16 mouse cellular contexts compared by ENCODE assay signal in genomic region chr3:65365184-65365583, GRCm38 (mm10). TPM values are rescaled to one million over a fixed set of nuclear protein-coding genes. Genes with fewer than 3 reads are reported as not detected.
DNase-seq lines count a peak whose midpoint lies in the region; ATAC-seq lines count a peak whose summit lies in the region.
"Had no signal": no experiment of that assay in that cellular context is flagged by ENCODE, and none has a peak within 500 bp of the region (broad histone marks: within the 10 kb centered on the region; RNA-seq: fewer than 3 reads in every experiment).

No protein-coding gene starts in this region.

- H3K4me1 ChIP-seq in heart, embryonic 10.5 days, result peaks cover 20% of the 10 kb centered on the region
- H3K4me1 ChIP-seq in heart, embryonic 12.5 days (replicated peaks), result peaks cover 16% of the 10 kb centered on the region
- no peaks in the 10 kb centered on the region for H3K4me1 ChIP-seq in forebrain, embryonic 10.5 days
- H3K4me1 ChIP-seq: limb, embryonic 13.5 days had no signal

- no peak overlapping the region for H3K9ac ChIP-seq in heart, embryonic 12.5 days
- H3K9ac ChIP-seq: forebrain, postnatal 0 days; limb, embryonic 13.5 days; lung, embryonic 14.5 days had no signal

- peaks cover 6% of the 10 kb centered on the region; the same call in 1 of the 2 replicates for H3K36me3 ChIP-seq in heart, embryonic 10.5 days
- H3K36me3 ChIP-seq in heart, embryonic 12.5 days, result peaks cover 15% of the 10 kb centered on the region
- H3K36me3 ChIP-seq in forebrain, embryonic 10.5 days (replicated peaks), result peaks cover 30% of the 10 kb centered on the region

- ATAC-seq in heart, embryonic 12.5 days (ENCODE audit: insufficient number of reproducible peaks, low FRiP score), result no peak
- ATAC-seq: forebrain, postnatal 0 days had no signal

- no peak overlapping the region for H3K4me2 ChIP-seq in heart, embryonic 12.5 days
- H3K4me2 ChIP-seq: limb, embryonic 13.5 days; lung, embryonic 14.5 days had no signal

- intact Hi-C loops in gastrocnemius, postnatal 14 days (cut with DNase I; ENCODE audit: low total_unique reads), result no loop called here
- intact Hi-C loops in left cerebral cortex, postnatal 36 days (cut with DNase I), result no loop called here

- WGBS in heart, embryonic 10.5 days, result 66% methylated on average over 6 of the region's 6 CpGs
- WGBS in heart, embryonic 12.5 days, result 66% methylated on average over 6 of the region's 6 CpGs
- 82% methylated on average over 6 of the region's 6 CpGs for WGBS in forebrain, embryonic 10.5 days

- no peaks in the 10 kb centered on the region for H3K27me3 ChIP-seq in heart, embryonic 10.5 days (ENCODE audit: insufficient read depth, poor library complexity, severe bottlenecking)
- no peaks in the 10 kb centered on the region for H3K27me3 ChIP-seq in heart, embryonic 12.5 days (replicated peaks)
- H3K27me3 ChIP-seq in forebrain, embryonic 10.5 days (ENCODE audit: poor library complexity, severe bottlenecking), result no peaks in the 10 kb centered on the region
- H3K27me3 ChIP-seq: CH12.LX; limb, embryonic 13.5 days had no signal

- no peak for DNase-seq in heart, embryonic 10.5 days (ENCODE audit: low spot score)
- peak; percentile 62 for DNase-seq in 3T3-L1 (ENCODE audit: low read depth, low spot score)
- peak; percentile 34 for DNase-seq in NIH3T3 (ENCODE audit: low read depth)
- peak; percentile 38 for DNase-seq in gastrocnemius, postnatal 14 days
- no peak for DNase-seq in forebrain, embryonic 10.5 days (ENCODE audit: extremely low spot score, low spot score)
- no peak for DNase-seq in left cerebral cortex, postnatal 36 days (ENCODE audit: low spot score in 2 of 2)
- DNase-seq: cerebellum, postnatal 14 days; forebrain, postnatal 0 days; heart, postnatal 36 days; kidney, postnatal 36 days; layer of hippocampus, postnatal 36 days; lung, embryonic 14.5 days; right cerebral cortex, postnatal 25 days had no signal

- no peaks in the 10 kb centered on the region for H3K9me3 ChIP-seq in heart, embryonic 10.5 days
- no peaks in the 10 kb centered on the region for H3K9me3 ChIP-seq in heart, embryonic 12.5 days (replicated peaks)
- no peaks in the 10 kb centered on the region for H3K9me3 ChIP-seq in forebrain, embryonic 10.5 days
- H3K9me3 ChIP-seq: limb, embryonic 13.5 days had no signal

- peak overlapping the region; percentile 52; the same call in 1 of the 2 replicates for H3K27ac ChIP-seq in heart, embryonic 10.5 days
- no peak overlapping the region for H3K27ac ChIP-seq in heart, embryonic 12.5 days (ENCODE audit: poor library complexity, severe bottlenecking)
- H3K27ac ChIP-seq in forebrain, embryonic 10.5 days, result no peak overlapping the region
- H3K27ac ChIP-seq: limb, embryonic 13.5 days had no signal

- H3K4me3 ChIP-seq in heart, embryonic 10.5 days, result no peak overlapping the region
- H3K4me3 ChIP-seq in heart, embryonic 12.5 days, result no peak overlapping the region
- H3K4me3 ChIP-seq in forebrain, embryonic 10.5 days, result no peak overlapping the region
- H3K4me3 ChIP-seq: limb, embryonic 13.5 days had no signal

RNA-seq across cellular contexts. Expression of gene Ssr3, which starts 27.2 kb away (rescaled TPM):
- 243 and 263 TPM in 2 replicates for polyA plus RNA-seq in heart, embryonic 10.5 days (2016; fragmentation: Nextera tagmentation; extraction: Ambion mirVana)
- polyA plus RNA-seq in heart, embryonic 12.5 days (2016; fragmentation: Nextera tagmentation; extraction: Ambion mirVana), result 248 and 252 TPM in 2 replicates
- total RNA-seq in gastrocnemius, postnatal 14 days (2021), result 100 to 1,000 TPM; 169 to 182 TPM
- polyA plus RNA-seq in forebrain, embryonic 10.5 days (2016; fragmentation: Nextera tagmentation; extraction: Ambion mirVana), result 236 and 243 TPM in 2 replicates
- 10 to 100 TPM; 89.4 to 90.8 TPM for total RNA-seq in left cerebral cortex, postnatal 36 days (2021)

Comparison
In these comparisons a context has a peak if more than half of its experiments do, and no peak if none do; other contexts are left out.
1. DNase-seq: peak in 3T3-L1 (single experiment), NIH3T3 (single experiment) and gastrocnemius, postnatal 14 days (single experiment); none in heart, embryonic 10.5 days (single experiment), forebrain, embryonic 10.5 days (single experiment) and left cerebral cortex, postnatal 36 days (0 of 2).